Mouse (Mus musculus) CH12.LX (cell line): ENCODE measurements at regions not wholly inside any gene's neighbourhood (a gene's known extent, or its start where the extent isn't known, plus 50 kb on each side); places are given as distances from the start of the nearest gene placed in this dataset.

Source experiments
- DNase-seq: peaks from one replicate; pipeline ENCODE4 v3.0.0-alpha.2; 2013; ENCODE audit errors: extremely low read depth
- H3K27ac ChIP-seq: 2 replicates; pipeline ENCODE4 v1.5.1; 2012; ENCODE audit warnings: low read depth, mild to moderate bottlenecking, control low read depth, moderate library complexity; ENCODE audit not compliant: insufficient read depth
- H3K27me3 ChIP-seq: replicated peaks from 2 replicates; pipeline ENCODE3; 2012; ENCODE audit warnings: inconsistent platforms
- H3K36me3 ChIP-seq, 2 experiments: replicated peaks in 1 of 2; 2 replicates each; pipeline versions ENCODE3 to v1.6.1; 2012; ENCODE audit warnings: inconsistent platforms in 1 of 2, low read length in 1 of 2, mild to moderate bottlenecking in 1 of 2, mixed read lengths in 1 of 2, moderate library complexity in 1 of 2; ENCODE audit not compliant: control insufficient read depth in 1 of 2, insufficient read depth in 1 of 2
- H3K4me1 ChIP-seq, 2 experiments: 2 replicates each; pipeline ENCODE4 v1.6.1; 2012; ENCODE audit warnings: inconsistent platforms in 1 of 2, moderate library complexity in 1 of 2; ENCODE audit not compliant: insufficient read depth in 2 of 2, control insufficient read depth in 1 of 2
- H3K4me2 ChIP-seq: 2 replicates; pipeline ENCODE4 v1.6.1; 2012; ENCODE audit warnings: low read depth, mild to moderate bottlenecking, control low read depth; ENCODE audit not compliant: poor library complexity, insufficient read depth, severe bottlenecking
- H3K4me3 ChIP-seq, 3 experiments: fragments of 150-350 bp in 1 of 3; sonication (generic) in 1 of 3; replicated peaks in 1 of 3; 2 replicates each; pipeline versions ENCODE3 to v1.5.1; 2011 to 2012; ENCODE audit warnings: low read depth in 2 of 3, low read length in 2 of 3, mild to moderate bottlenecking in 2 of 3, moderate library complexity in 2 of 3, control low read depth in 1 of 3, improper control_type of control experiment in 1 of 3, inconsistent platforms in 1 of 3, mixed read lengths in 1 of 3; ENCODE audit not compliant: poor library complexity in 1 of 3
- H3K79me2 ChIP-seq: replicated peaks from 2 replicates; pipeline ENCODE4 v1.6.1; 2012; ENCODE audit warnings: mild to moderate bottlenecking, moderate library complexity; ENCODE audit not compliant: control insufficient read depth, poor library complexity, insufficient read depth, severe bottlenecking; ENCODE audit errors: extremely low read depth
- H3K9ac ChIP-seq: 2 replicates; pipeline ENCODE4 v1.6.1; 2012; ENCODE audit warnings: low read depth, mild to moderate bottlenecking, control low read depth, moderate library complexity; ENCODE audit not compliant: insufficient read depth
- H3K9me3 ChIP-seq: replicated peaks from 2 replicates; pipeline ENCODE3; 2012; ENCODE audit warnings: low read length, inconsistent platforms, mixed read lengths
- BHLHE40 ChIP-seq: IDR thresholded peaks from 2 replicates; pipeline ENCODE4 v1.6.1; 2011; ENCODE audit warnings: mild to moderate bottlenecking, low read depth, low read length, improper control_type of control experiment
- CHD1 ChIP-seq: IDR thresholded peaks from 2 replicates; pipeline ENCODE4 v1.6.1; 2012; ENCODE audit warnings: low read depth, low read length, improper control_type of control experiment, inconsistent platforms
- E2F4 ChIP-seq: IDR thresholded peaks from 2 replicates; pipeline ENCODE4 v1.6.1; 2011; ENCODE audit warnings: low read depth, low read length, improper control_type of control experiment; ENCODE audit not compliant: insufficient replicate concordance
- EP300 ChIP-seq: IDR thresholded peaks from 2 replicates; pipeline ENCODE4 v1.6.1; 2011; ENCODE audit warnings: low read length, improper control_type of control experiment
- ETS1 ChIP-seq: conservative IDR thresholded peaks from 2 replicates; pipeline ENCODE4 v1.6.1; 2012; ENCODE audit warnings: low read depth, mild to moderate bottlenecking, inconsistent platforms, low read length, improper control_type of control experiment, moderate library complexity
- GABPA ChIP-seq: IDR thresholded peaks from 2 replicates; pipeline ENCODE4 v1.6.1; 2012; ENCODE audit warnings: low read depth, low read length, improper control_type of control experiment, inconsistent platforms; ENCODE audit not compliant: insufficient replicate concordance
- HCFC1 ChIP-seq: IDR thresholded peaks from 2 replicates; pipeline ENCODE4 v1.6.1; 2012; ENCODE audit warnings: low read depth, mild to moderate bottlenecking, inconsistent platforms, low read length, improper control_type of control experiment
- JUND ChIP-seq: conservative IDR thresholded peaks from 2 replicates; pipeline ENCODE4 v1.6.1; 2011; ENCODE audit warnings: low read depth, low read length, improper control_type of control experiment
- MEF2A ChIP-seq: IDR thresholded peaks from 2 replicates; pipeline ENCODE4 v1.6.1; 2014; ENCODE audit warnings: low read depth, mild to moderate bottlenecking, inconsistent platforms, low read length, improper control_type of control experiment, borderline replicate concordance
- NELFE ChIP-seq: IDR thresholded peaks from 2 replicates; pipeline ENCODE4 v1.6.1; 2011; ENCODE audit warnings: low read depth, low read length, improper control_type of control experiment
- POLR2A ChIP-seq: IDR thresholded peaks from 2 replicates; pipeline ENCODE4 v1.6.1; 2011; ENCODE audit warnings: low read depth, mild to moderate bottlenecking, improper control_type of control experiment, low read length
- POLR2AphosphoS2 ChIP-seq: IDR thresholded peaks from 2 replicates; pipeline ENCODE4 v1.6.1; 2011; ENCODE audit warnings: low read depth, low read length, improper control_type of control experiment
- RCOR1 ChIP-seq: conservative IDR thresholded peaks from 2 replicates; pipeline ENCODE4 v1.6.1; 2012; ENCODE audit warnings: low read depth, mild to moderate bottlenecking, inconsistent platforms, low read length, improper control_type of control experiment
- SIN3A ChIP-seq: IDR thresholded peaks from 2 replicates; pipeline ENCODE4 v1.6.1; 2012; ENCODE audit warnings: low read length, improper control_type of control experiment, inconsistent platforms
- TBP ChIP-seq: conservative IDR thresholded peaks from 2 replicates; pipeline ENCODE4 v1.6.1; 2011; ENCODE audit warnings: low read depth, low read length, improper control_type of control experiment
- USF2 ChIP-seq: conservative IDR thresholded peaks from 2 replicates; pipeline ENCODE4 v1.6.1; 2011; ENCODE audit warnings: low read depth, low read length, improper control_type of control experiment
- ZC3H11A ChIP-seq: IDR thresholded peaks from 2 replicates; pipeline ENCODE4 v1.6.1; 2012; ENCODE audit warnings: low read depth, mild to moderate bottlenecking, inconsistent platforms, low read length, improper control_type of control experiment
- ZNF384 ChIP-seq: IDR thresholded peaks from 2 replicates; pipeline ENCODE4 v1.6.1; 2012; ENCODE audit warnings: low read depth, low read length, improper control_type of control experiment, inconsistent platforms
- dilution Hi-C: fragments of 300-500 bp; cut with MboI; formaldehyde crosslinking; loops from 2 replicates; pipeline ENCODE4 v1.14.3; 2020; ENCODE audit warnings: low sequenced_read_pairs; ENCODE audit not compliant: extremely low pct_unique_long_range_greater_than_20kb, extremely low pct_ligation_motif_present
- in situ Hi-C: fragments of 300-500 bp; cut with MboI; formaldehyde crosslinking; loops from 3 replicates; pipeline ENCODE4 v1.14.3; 2019; ENCODE audit warnings: low sequenced_read_pairs, low pct_ligation_motif_present, low pct_unique_long_range_greater_than_20kb, mixed read lengths

- in situ Hi-C loops (no loop called here), dilution Hi-C loops (no loop called here)
- TF ChIP-seq TBP (no peak), RCOR1 (no peak), USF2 (no peak), CHD1 (no peak), POLR2A (no peak), JUND (no peak), ETS1 (no peak)
- H3K79me2 ChIP-seq, result no peaks in the 10 kb centered on the region
- H3K27ac ChIP-seq, result no peak overlapping the region
- no peaks in the 10 kb centered on the region for H3K27me3 ChIP-seq
- H3K9ac ChIP-seq, result no peak overlapping the region
- H3K9me3 ChIP-seq, result no peaks in the 10 kb centered on the region
- H3K36me3 ChIP-seq, result no peaks in the 10 kb centered on the region
- no peak for DNase-seq
- no peaks in the 10 kb centered on the region for H3K4me1 ChIP-seq
- no peak overlapping the region for H3K4me2 ChIP-seq
- H3K4me3 ChIP-seq, result no peak overlapping the region
Measured at GRCm38 (mm10) chr12:47264118-47264517, 445.4 kb upstream of the Nova1 start.

- Histone ChIP-seq H3K36me3 (no peaks in the 10 kb centered on the region), H3K79me2 (no peaks in the 10 kb centered on the region), H3K27me3 (no peaks in the 10 kb centered on the region), H3K9ac (no peak overlapping the region), H3K4me1 (no peaks in the 10 kb centered on the region), H3K27ac (no peak overlapping the region), H3K4me3 (no peak overlapping the region), H3K4me2 (no peak overlapping the region), H3K9me3 (no peaks in the 10 kb centered on the region)
- dilution Hi-C loops (no loop called here), in situ Hi-C loops (no loop called here)
- no peak for DNase-seq
- TF ChIP-seq GABPA (no peak), TBP (no peak), USF2 (no peak), EP300 (no peak), ETS1 (no peak), ZC3H11A (no peak), NELFE (no peak), SIN3A (no peak), JUND (no peak), E2F4 (no peak), BHLHE40 (no peak), MEF2A (no peak), ZNF384 (no peak), HCFC1 (no peak), POLR2AphosphoS2 (no peak)
Measured at GRCm38 (mm10) chr12:47263408-47263807, 444.7 kb upstream of the Nova1 start.
